Mouse (Mus musculus) liver, embryonic 14.5 days (tissue): ENCODE results near the gene Osbpl10. TPM values are rescaled to one million over a fixed set of nuclear protein-coding genes. Genes with fewer than 3 reads are reported as not detected.

Source experiments
- ATAC-seq: fragments of 200-750 bp; cut with Nextera tagmentation; 2 replicates; pipeline ENCODE4 v1.8.0; 2017; ENCODE audit warnings: moderate number of reproducible peaks, mild to moderate bottlenecking, moderate library complexity; ENCODE audit not compliant: insufficient read depth
- DNase-seq, 3 experiments: peaks; one replicate each; pipeline ENCODE4 v3.0.0-alpha.2; 2012 to 2013; ENCODE audit warnings: low read depth in 3 of 3, low spot score in 3 of 3
- H3K27ac ChIP-seq: fragments of 300-500 bp; sonication (generic); 2 replicates; pipeline ENCODE4 v1.5.1; 2014; ENCODE audit warnings: moderate library complexity, mild to moderate bottlenecking, control low read depth, inconsistent platforms
- H3K27me3 ChIP-seq: fragments of 300-500 bp; sonication (generic); 2 replicates; pipeline ENCODE4 v1.6.1; 2014; ENCODE audit warnings: mild to moderate bottlenecking, low read length, moderate library complexity; ENCODE audit not compliant: control insufficient read depth, insufficient read depth
- H3K36me3 ChIP-seq: fragments of 300-500 bp; sonication (generic); replicated peaks from 2 replicates; pipeline ENCODE4 v1.6.1; 2014; ENCODE audit warnings: low read depth; ENCODE audit not compliant: control insufficient read depth, insufficient read depth
- H3K4me1 ChIP-seq, 2 experiments: fragments of 200-500 bp in 1 of 2; fragments of 300-500 bp in 1 of 2; sonication (generic) in 1 of 2; replicated peaks; 2 replicates each; pipeline ENCODE4 v1.6.1; 2012 to 2014; ENCODE audit warnings: antibody characterized with exemption in 1 of 2, inconsistent platforms in 1 of 2, low read length in 1 of 2; ENCODE audit not compliant: control insufficient read depth in 2 of 2, insufficient read depth in 2 of 2
- H3K4me2 ChIP-seq: fragments of 300-500 bp; sonication (generic); 2 replicates; pipeline ENCODE4 v1.6.1; 2014; ENCODE audit warnings: low read depth, mild to moderate bottlenecking, control low read depth, moderate library complexity
- H3K4me3 ChIP-seq, 2 experiments: fragments of 200-500 bp in 1 of 2; fragments of 300-500 bp in 1 of 2; sonication (generic) in 1 of 2; 2 replicates each; pipeline ENCODE4 v1.5.1; 2012 to 2014; ENCODE audit warnings: low read depth in 2 of 2, low read length in 2 of 2, mild to moderate bottlenecking in 2 of 2, control low read depth in 1 of 2, inconsistent platforms in 1 of 2, moderate library complexity in 1 of 2; ENCODE audit not compliant: insufficient read depth in 1 of 2
- H3K9ac ChIP-seq: fragments of 300-500 bp; sonication (generic); replicated peaks from 2 replicates; pipeline ENCODE4 v1.6.1; 2014; ENCODE audit warnings: mild to moderate bottlenecking, control low read depth, moderate library complexity
- H3K9me3 ChIP-seq: fragments of 300-500 bp; sonication (generic); 2 replicates; pipeline ENCODE4 v1.6.1; 2016; ENCODE audit warnings: low read length, mixed read lengths; ENCODE audit not compliant: control insufficient read depth
- CTCF ChIP-seq: IDR thresholded peaks from 2 replicates; pipeline ENCODE4 v1.5.1; 2016; ENCODE audit warnings: antibody characterized with exemption, low read depth, control low read depth
- EP300 ChIP-seq: IDR thresholded peaks from 2 replicates; pipeline ENCODE4 v1.6.1; 2016; ENCODE audit warnings: antibody characterized with exemption, low read depth
- WGBS: fragments of 180-500 bp; shearing (Covaris S2); extraction: QIAGEN DNeasy Blood & Tissue Kit; methylation state at CpG from one replicate; pipeline ENCODE4 v1.1.7; 2014; ENCODE audit not compliant: insufficient replicate concordance; 5-methylcytosine and 5-hydroxymethylcytosine counted together
- polyA plus RNA-seq, 2 experiments: library from polyadenylated mRNA; depleted of rRNA in 1 of 2; stranded (reverse) in 1 of 2; unstranded in 1 of 2; fragments of >200 nt; fragmentation: Nextera tagmentation in 1 of 2; extraction: Ambion mirVana in 1 of 2; gene quantifications; 2 replicates each; pipeline versions ENCODE4 v1.2.1 to v1.2.3; 2012 to 2014

Osbpl10 gene
- polyA plus RNA-seq, 2 experiments, result 0.08 to 0.29 TPM

GRCm38 (mm10) chr9:115088295-115088993 lies 110.1 kb downstream of the Osbpl10 start:
- no peaks in the 10 kb centered on the region for H3K4me1 ChIP-seq
- no peaks in the 10 kb centered on the region for H3K36me3 ChIP-seq
- peak; percentile 13 to 29 (median 26) for DNase-seq
- no peaks in the 10 kb centered on the region for H3K9me3 ChIP-seq
- H3K4me2 ChIP-seq, result no peak overlapping the region
- H3K27me3 ChIP-seq, result no peaks in the 10 kb centered on the region
- no peak overlapping the region for H3K4me3 ChIP-seq
- TF ChIP-seq CTCF (peak; percentile 81), EP300 (no peak)
- no peak overlapping the region for H3K27ac ChIP-seq
- no peak overlapping the region for H3K9ac ChIP-seq
- 47% methylated on average over 17 of the region's 17 CpGs for WGBS
- ATAC-seq, result no peak

DNA sequence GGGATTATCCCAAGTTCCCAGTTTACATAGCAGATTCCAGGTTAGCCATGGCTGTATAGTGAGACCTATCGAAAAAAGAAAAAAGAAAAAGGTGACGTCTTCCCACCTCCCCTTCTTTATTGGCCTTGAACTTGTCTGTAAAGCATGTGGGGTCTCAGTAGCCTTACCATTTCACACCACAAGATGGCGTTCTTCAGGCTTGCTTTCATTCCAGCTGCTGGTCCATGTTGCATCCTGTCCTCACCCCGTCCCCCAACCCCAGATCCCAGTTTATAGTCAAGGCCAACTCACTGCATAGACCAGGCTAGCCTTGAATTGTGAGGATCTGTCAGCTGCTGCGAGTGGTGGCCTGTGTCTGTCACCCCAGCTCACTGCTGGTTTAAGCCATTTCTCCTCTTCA lies 111.3 kb downstream of the Osbpl10 start:
- ATAC-seq (no peak), DNase-seq (no peak)
- Histone ChIP-seq H3K27me3 (no peaks in the 10 kb centered on the region), H3K4me3 (no peak overlapping the region), H3K27ac (no peak overlapping the region), H3K36me3 (no peaks in the 10 kb centered on the region), H3K9me3 (no peaks in the 10 kb centered on the region), H3K4me2 (no peak overlapping the region), H3K4me1 (no peaks in the 10 kb centered on the region), H3K9ac (no peak overlapping the region)
- WGBS, result 53% methylated on average over 5 of the region's 5 CpGs
- TF ChIP-seq CTCF (peak; percentile 34), EP300 (no peak)

GRCm38 (mm10) chr9:115096481-115096880 lies 118.1 kb downstream of the Osbpl10 start:
- Histone ChIP-seq H3K27ac (no peak overlapping the region), H3K4me2 (no peak overlapping the region), H3K4me1 (no peaks in the 10 kb centered on the region; a peak in 1 of 4 replicates), H3K27me3 (no peaks in the 10 kb centered on the region), H3K9ac (no peak overlapping the region), H3K36me3 (no peaks in the 10 kb centered on the region), H3K4me3 (no peak overlapping the region), H3K9me3 (no peaks in the 10 kb centered on the region)
- TF ChIP-seq EP300 (no peak), CTCF (no peak)
- DNase-seq, result no peak
- ATAC-seq, result no peak
- 42% methylated on average over 10 of the region's 10 CpGs for whole genome bisulfite sequencing

GRCm38 (mm10) chr9:115097340-115097739 lies 119.0 kb downstream of the Osbpl10 start:
- Histone ChIP-seq H3K36me3 (no peaks in the 10 kb centered on the region), H3K27me3 (no peaks in the 10 kb centered on the region), H3K9me3 (no peaks in the 10 kb centered on the region), H3K4me1 (no peaks in the 10 kb centered on the region; a peak in 1 of 4 replicates), H3K9ac (no peak overlapping the region), H3K27ac (no peak overlapping the region), H3K4me3 (no peak overlapping the region), H3K4me2 (no peak overlapping the region)
- DNase-seq, result no peak
- WGBS, result 70% methylated on average over 4 of the region's 4 CpGs
- ATAC-seq, result no peak
- TF ChIP-seq CTCF, result peak; percentile 22; the same call in 1 of the 2 replicates
- TF ChIP-seq EP300, result no peak

DNA sequence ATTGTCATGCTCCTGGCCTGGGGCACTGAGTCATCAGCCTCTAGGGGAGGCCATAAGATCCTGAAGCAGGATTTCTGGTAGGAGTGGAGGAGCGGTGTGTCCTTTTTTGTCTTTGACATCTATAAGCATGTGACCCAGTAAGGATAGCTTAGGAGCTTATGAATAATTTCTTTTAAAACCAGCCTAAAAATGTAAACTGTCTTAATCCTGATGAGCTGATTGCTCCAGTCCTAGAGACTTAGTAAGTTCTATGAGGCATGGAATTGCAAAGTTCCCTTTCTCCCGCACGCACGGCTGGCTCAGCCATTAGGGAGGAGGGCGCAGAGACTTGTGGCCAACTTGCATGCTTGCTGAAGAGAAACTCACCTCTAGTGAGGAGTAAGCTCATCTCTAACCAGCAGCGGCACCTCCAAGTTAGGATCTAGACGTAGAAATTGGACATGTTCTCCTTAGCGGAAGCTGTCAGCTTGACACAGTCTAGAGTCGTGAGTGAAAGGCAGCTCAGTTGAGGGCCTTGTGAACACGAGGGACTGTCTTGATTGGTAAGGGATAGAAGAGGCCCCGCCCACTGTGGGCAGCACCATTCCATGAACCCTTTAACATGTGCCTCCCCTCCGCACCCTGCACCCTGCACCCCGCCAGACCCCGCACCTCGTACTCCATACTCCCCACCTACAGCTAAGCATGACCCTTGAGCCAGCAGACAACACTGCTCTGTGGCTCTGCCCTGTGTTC lies 122.0 kb downstream of the Osbpl10 start:
- H3K4me2 ChIP-seq, result no peak overlapping the region
- H3K4me3 ChIP-seq, result no peak overlapping the region
- no peaks in the 10 kb centered on the region for H3K9me3 ChIP-seq
- no peak for TF ChIP-seq CTCF
- no peak for TF ChIP-seq EP300
- H3K27me3 ChIP-seq, result no peaks in the 10 kb centered on the region
- no peak for ATAC-seq
- no peak for DNase-seq
- no peak overlapping the region for H3K27ac ChIP-seq
- no peaks in the 10 kb centered on the region for H3K36me3 ChIP-seq
- no peak overlapping the region for H3K9ac ChIP-seq
- no peaks in the 10 kb centered on the region; a peak in 1 of 4 replicates for H3K4me1 ChIP-seq
- WGBS, result 74% methylated on average over 15 of the region's 15 CpGs
